Mouse (Mus musculus) large intestine, adult 2 months (tissue): ENCODE data around the gene Atxn2l. TPM values are rescaled to one million over a fixed set of nuclear protein-coding genes. Genes with fewer than 3 reads are reported as not detected.
A peak's percentile ranks its signal among the peaks of the same experiment; 100 is the strongest.

Source experiments
- DNase-seq: peaks from one replicate; pipeline ENCODE4 v3.0.0-alpha.2; 2012; ENCODE audit warnings: low read depth, low spot score
- WGBS: fragments of 180-500 bp; shearing (Covaris S2); methylation state at CpG from one replicate; pipeline ENCODE4 v1.1.7; 2018; 5-methylcytosine and 5-hydroxymethylcytosine counted together
- polyA plus RNA-seq: library from polyadenylated mRNA; depleted of rRNA; stranded (reverse); fragments of >200 nt; gene quantifications from 2 replicates; pipeline ENCODE4 v1.2.3, GENCODE M21; 2012; rRNA removed

Atxn2l gene
- 63.3 and 106 TPM in 2 replicates for polyA plus RNA-seq

- under 1% methylated on average over 67 of the region's 72 CpGs for WGBS
- DNase-seq: peak; percentile 94
Observed at GRCm38 (mm10) chr7:126503273-126503878, at the start of gene Atxn2l. Gene Atxn2l, minus strand, starts transcription at chr7:126503437.

- WGBS: 49% methylated on average over 2 of the region's 2 CpGs
- no peak for DNase-seq
Observed at GRCm38 (mm10) chr7:126545631-126546030, 42.4 kb upstream of the Atxn2l start.

GRCm38 (mm10) chr7:126541661-126542060, 38.4 kb upstream of the Atxn2l start:
- DNase-seq: no peak
- WGBS: 86% methylated on average over 1 of the region's 1 CpGs

- 66% methylated on average over 5 of the region's 5 CpGs for WGBS
- no peak for DNase-seq
Observed at GRCm38 (mm10) chr7:126537820-126538585, 34.8 kb upstream of the Atxn2l start.

- 65% methylated on average over 9 of the region's 9 CpGs for WGBS
- no peak for DNase-seq
Observed at GRCm38 (mm10) chr7:126536466-126536865, 33.2 kb upstream of the Atxn2l start.

- WGBS: 1% methylated on average over 28 of the region's 28 CpGs
- DNase-seq: no peak
Observed at GRCm38 (mm10) chr7:126535766-126536165, 32.5 kb upstream of the Atxn2l start.

- DNase-seq: no peak
Observed at GRCm38 (mm10) chr7:126533434-126533833, 30.2 kb upstream of the Atxn2l start.

GRCm38 (mm10) chr7:126528166-126528577, 24.9 kb upstream of the Atxn2l start:
- 0% methylated on average over 1 of the region's 1 CpGs for WGBS

More at GRCm38 (mm10) chr7:126533434-126533833, 30.2 kb upstream of the Atxn2l start:
- 81% methylated on average over 1 of the region's 1 CpGs for WGBS

GRCm38 (mm10) chr7:126523316-126523715, 20.1 kb upstream of the Atxn2l start:
- 79% methylated on average over 3 of the region's 3 CpGs for WGBS
- no peak for DNase-seq

More at GRCm38 (mm10) chr7:126528166-126528577, 24.9 kb upstream of the Atxn2l start:
- no peak for DNase-seq

GRCm38 (mm10) chr7:126519513-126519912, 16.3 kb upstream of the Atxn2l start:
- DNase-seq: no peak
- WGBS: 60% methylated on average over 2 of the region's 2 CpGs

- DNase-seq: no peak
- WGBS: 77% methylated on average over 5 of the region's 5 CpGs
Observed at GRCm38 (mm10) chr7:126518261-126518941, 15.2 kb upstream of the Atxn2l start.

- WGBS: 58% methylated on average over 3 of the region's 3 CpGs
- DNase-seq: no peak
Observed at GRCm38 (mm10) chr7:126511287-126511686, 8.1 kb upstream of the Atxn2l start.

GRCm38 (mm10) chr7:126507126-126507778, 4.0 kb upstream of the Atxn2l start:
- WGBS: 71% methylated on average over 8 of the region's 8 CpGs
- no peak for DNase-seq

- DNase-seq: no peak
- WGBS: 35% methylated on average over 2 of the region's 2 CpGs
Observed at GRCm38 (mm10) chr7:126504913-126505312, 1.7 kb upstream of the Atxn2l start.

- no peak for DNase-seq
- under 1% methylated on average over 40 of the region's 40 CpGs for WGBS
Observed at GRCm38 (mm10) chr7:126502751-126503150, 486 bp downstream of the Atxn2l start.

GRCm38 (mm10) chr7:126502023-126502741, 1.1 kb downstream of the Atxn2l start:
- DNase-seq: no peak
- under 1% methylated on average over 56 of the region's 57 CpGs for WGBS

GRCm38 (mm10) chr7:126501684-126502022, 1.6 kb downstream of the Atxn2l start:
- 1% methylated on average over 9 of the region's 9 CpGs for WGBS

GRCm38 (mm10) chr7:126499416-126499815, 3.8 kb downstream of the Atxn2l start:
- no peak for DNase-seq
- 88% methylated on average over 7 of the region's 7 CpGs for WGBS

More at GRCm38 (mm10) chr7:126501684-126502022, 1.6 kb downstream of the Atxn2l start:
- no peak for DNase-seq

GRCm38 (mm10) chr7:126497966-126498365, 5.3 kb downstream of the Atxn2l start:
- DNase-seq: no peak
- WGBS: 91% methylated on average over 12 of the region's 12 CpGs
